Mouse (Mus musculus): ENCODE measurements around the gene Tldc1.

The Tldc1 gene

DNA sequence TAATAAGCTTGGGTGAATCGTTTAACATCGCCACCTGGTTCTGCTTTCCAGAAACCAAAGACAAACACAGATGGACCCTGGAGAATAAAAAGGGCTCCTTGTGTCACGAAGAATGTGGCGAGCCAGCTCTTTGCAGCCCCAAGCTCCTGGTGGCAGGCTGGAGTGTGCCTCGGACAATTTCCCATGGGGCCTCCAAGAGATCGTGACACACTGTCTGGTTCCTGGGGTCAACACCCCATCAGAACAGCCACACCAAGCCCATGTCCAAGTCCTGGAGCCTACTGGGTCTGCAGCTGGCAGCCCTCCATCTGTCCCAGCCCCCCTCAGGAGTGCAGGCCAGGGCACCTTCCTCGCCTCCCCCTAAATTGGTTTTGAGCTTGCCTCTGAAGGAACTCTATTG lies 451 bp downstream of the Tldc1 start:
- no peak for DNase-seq (ENCODE audit: extremely low spot score, low spot score)

GRCm38 (mm10) chr8:119776668-119777245 lies 1.5 kb downstream of the Tldc1 start:
- DNase-seq (ENCODE audit: extremely low spot score, low spot score), result no peak

DNA sequence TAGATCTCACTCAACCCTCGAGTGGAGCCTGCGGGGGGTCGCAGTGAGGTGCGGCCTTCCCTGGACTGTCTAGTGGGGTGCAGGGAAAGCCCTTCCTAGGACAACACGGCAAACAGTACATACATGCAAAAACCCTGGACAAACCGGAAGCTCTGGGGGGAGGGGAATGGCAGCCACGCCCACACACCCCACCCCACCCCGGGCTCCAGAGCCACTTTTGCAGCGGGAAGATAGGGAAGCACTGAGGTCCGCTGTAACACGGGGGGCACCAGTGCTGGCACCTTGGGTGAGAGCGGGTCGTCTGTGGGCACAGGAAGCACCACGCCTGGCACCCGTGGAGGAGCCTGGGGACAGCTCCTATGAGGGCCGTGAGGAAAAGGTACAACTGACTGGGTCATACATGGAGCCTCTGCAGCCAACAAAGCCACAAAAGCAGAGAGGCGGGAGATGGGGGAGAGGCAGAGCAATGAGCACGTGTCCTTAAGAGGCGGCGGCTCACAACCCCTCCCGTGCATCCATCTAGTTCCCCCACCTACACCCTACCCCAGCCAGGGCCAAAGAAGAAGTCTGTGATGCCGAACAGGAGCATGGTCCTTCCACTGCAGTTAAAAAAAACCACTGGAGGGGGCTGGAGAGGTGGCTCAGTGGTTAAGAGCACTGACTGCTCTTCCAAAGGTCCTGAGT lies 12.3 kb downstream of the Tldc1 start:
- DNase-seq (ENCODE audit: extremely low spot score, low spot score), result no peak

GRCm38 (mm10) chr8:119765311-119765710 lies 12.9 kb downstream of the Tldc1 start:
- DNase-seq (ENCODE audit: extremely low spot score, low spot score), result no peak

GRCm38 (mm10) chr8:119762226-119763220 lies 15.7 kb downstream of the Tldc1 start:
- no peak for DNase-seq (ENCODE audit: extremely low spot score, low spot score)

DNA sequence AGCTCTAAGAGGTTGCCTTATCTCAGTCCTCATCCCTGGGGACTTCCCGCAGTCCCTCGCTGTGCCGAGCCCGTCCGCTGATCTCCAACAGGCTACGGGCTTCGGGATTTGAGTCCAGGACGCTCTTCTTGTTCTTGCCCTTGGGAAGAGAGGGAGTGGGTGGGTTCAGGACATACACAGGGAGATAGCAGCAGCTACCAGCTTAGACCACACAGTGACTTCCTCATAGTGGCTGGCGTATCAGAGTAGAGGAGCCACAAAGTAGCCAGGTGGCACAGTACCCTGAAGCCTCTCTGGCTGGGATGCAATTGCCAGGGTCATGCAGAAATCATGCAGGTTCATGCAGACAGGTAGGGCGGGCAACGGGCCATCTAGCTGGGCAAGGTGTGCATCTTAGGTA lies 16.5 kb downstream of the Tldc1 start:
- no peak for DNase-seq (ENCODE audit: extremely low spot score, low spot score)

GRCm38 (mm10) chr8:119756538-119756937 lies 21.7 kb downstream of the Tldc1 start:
- no peak for DNase-seq (ENCODE audit: extremely low spot score, low spot score)

DNA sequence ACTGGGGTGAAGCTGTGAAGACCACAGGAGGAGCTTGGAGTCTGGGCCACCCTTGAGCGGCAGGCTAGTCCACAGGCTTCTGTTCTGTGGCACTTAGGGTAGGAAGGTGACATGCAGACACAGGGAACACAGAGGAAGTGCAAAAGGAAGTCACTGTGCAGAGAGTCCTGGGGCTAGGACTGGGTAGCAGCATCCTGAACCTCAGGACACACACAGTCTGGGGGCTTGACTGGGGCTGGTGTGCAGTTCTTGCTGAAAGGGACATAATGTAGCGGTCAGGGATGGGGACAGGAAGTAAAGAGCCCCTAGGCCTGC lies 22.1 kb downstream of the Tldc1 start:
- DNase-seq (ENCODE audit: extremely low spot score, low spot score), result no peak

DNA sequence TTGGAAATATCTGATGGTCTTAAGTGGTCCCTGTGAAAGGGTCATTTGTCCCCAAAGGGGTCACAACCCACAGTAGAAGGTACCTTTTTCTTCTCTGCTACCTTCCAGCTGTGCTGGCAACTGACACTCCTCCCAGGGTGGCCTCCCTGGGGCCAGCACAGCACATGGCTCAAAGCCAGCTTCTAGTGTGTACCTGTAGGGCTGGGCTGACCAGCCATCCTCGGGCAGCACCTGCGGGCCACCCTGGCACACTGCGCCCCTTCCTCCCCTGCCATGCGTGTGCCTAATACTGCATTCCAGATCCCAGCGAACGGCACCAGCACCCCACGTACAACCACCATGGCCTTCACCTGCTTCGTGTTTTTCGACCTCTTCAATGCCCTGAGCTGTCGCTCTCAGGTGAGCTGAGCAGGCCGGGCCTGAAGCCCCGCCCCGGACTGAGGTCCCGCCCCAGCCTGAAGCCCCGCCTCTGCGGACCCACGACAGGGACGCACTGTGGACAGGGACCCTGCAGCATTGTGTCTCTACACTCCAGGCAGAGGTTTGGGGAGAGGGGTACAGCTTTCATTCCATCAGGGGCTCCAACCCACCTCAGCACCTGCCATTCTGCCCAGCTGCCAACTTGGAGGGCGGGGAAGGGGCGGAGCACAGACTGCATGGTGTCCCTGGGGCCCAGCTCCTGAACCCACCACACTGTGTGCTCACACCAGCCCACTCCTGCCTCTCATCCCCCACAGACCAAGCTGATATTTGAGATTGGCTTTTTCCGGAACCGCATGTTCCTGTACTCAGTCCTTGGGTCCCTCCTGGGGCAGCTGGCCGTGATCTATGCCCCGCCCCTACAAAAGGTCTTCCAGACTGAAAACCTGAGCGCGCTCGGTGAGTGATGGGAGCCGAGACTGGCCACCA lies 22.7 kb downstream of the Tldc1 start:
- no peak for DNase-seq (ENCODE audit: extremely low spot score, low spot score)

DNA sequence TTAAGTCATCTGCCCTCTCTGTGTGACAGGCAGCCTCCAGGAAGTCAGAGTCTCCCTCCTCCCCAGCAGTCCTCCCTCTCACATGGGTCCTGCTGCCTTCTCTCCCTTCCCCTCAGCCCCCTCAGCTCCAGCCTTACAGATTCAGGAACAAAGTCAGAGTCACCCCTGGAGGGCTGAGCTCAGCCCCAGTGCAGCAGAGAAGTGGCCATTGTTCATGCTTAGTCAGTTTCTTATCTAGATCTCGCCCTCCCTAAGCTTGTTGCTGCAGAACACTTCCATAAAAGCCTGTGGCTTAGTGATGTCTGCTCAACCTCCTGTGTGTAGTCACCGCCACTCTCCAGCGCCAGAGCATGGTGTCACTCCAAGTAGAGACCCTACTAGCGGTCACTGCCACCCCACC lies 33.6 kb downstream of the Tldc1 start:
- DNase-seq (ENCODE audit: extremely low spot score, low spot score), result no peak

- DNase-seq (ENCODE audit: extremely low spot score, low spot score), result peak; percentile 62
Measured at GRCm38 (mm10) chr8:119743291-119744026, 34.8 kb downstream of the Tldc1 start.

GRCm38 (mm10) chr8:119742409-119742808 lies 35.8 kb downstream of the Tldc1 start:
- DNase-seq (ENCODE audit: extremely low spot score, low spot score), result no peak

DNA sequence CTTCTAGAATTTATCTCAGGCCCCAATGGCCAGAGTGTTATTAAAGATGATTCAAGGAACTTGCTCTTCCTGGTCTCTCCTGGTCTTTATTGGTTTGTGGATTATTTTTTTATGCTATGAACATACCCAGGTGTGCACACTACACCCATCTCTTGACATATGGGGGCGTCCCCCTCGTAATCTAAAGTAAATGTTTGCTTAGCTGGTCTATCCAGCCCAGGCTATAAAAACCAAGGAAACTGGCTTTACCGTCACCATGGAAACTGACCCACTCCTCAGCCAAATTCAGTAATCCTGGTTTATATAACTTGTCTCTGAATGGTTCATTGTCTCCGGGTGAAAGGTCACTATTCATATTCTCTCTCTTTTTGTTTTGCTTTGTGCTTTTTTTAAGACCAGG lies 37.6 kb downstream of the Tldc1 start:
- DNase-seq (ENCODE audit: extremely low spot score, low spot score), result no peak

GRCm38 (mm10) chr8:119738129-119738907 lies 39.9 kb downstream of the Tldc1 start:
- DNase-seq (ENCODE audit: extremely low spot score, low spot score), result no peak

DNA sequence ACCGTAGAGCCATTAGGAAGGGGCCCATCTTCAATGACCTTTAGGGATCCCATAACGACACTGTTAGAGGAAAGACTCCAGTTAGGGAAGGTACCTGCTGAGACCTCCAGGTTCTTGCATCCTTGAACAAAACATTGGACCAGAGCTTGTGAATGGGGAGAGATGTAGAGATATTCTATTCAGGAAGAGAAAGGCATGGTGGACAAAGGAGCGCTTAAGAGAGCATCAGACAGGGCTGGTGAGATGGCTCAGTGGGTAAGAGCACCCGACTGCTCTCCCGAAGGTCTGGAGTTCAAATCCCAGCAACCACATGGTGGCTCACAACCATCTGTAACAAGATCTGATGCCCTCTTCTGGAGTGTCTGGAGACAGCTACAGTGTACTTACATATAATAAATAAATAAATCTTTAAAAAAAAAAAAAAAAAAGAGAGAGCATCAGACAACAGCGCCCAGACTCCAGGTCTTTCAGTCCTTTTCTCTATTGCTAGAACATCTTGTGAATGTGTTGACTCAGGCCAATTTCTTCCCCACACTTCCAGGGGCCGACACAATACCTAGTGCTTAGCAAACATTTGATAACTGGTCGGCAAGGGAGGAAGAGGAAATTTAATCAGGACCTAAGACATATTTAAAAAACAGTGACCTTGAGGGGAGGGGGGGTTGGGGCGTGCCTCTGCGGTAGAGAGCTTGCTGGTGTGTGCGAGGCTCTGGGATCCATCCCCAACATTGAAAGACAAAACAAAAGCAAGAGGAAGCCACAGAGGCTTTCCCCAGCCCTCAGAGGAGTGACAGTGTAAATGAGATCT lies 40.9 kb downstream of the Tldc1 start:
- no peak for DNase-seq (ENCODE audit: extremely low spot score, low spot score)

- no peak for DNase-seq (ENCODE audit: extremely low spot score, low spot score)
Measured at GRCm38 (mm10) chr8:119736348-119736917, 41.8 kb downstream of the Tldc1 start.

GRCm38 (mm10) chr8:119732072-119732471 lies 46.1 kb downstream of the Tldc1 start:
- no peak for DNase-seq (ENCODE audit: extremely low spot score, low spot score)

DNA sequence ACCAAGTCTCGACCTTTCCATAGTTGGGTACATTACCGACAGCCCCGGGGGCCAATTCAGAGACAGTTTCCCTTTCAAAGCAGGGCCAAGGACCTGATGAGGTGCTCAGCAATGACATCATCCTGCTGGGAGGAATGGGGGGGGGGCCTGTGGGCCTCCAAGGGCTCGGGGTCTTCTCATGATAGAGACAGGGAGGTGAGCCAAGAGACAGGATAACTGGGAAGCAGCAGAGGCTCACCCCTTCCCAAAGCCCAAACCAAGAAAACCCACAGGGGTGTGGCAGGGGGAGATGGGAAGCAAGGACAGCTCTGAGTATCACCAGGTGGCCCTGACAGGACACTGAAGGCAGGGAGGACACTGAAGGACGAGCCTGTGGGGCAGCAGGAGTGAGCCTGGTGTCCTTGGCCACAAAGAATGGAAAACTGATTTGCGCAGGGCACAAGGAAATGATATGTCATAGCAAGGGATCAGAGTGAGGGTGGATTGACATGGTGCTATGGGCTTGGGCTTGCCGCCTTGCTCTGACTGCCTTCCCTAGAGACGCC lies 49.8 kb downstream of the Tldc1 start:
- no peak for DNase-seq (ENCODE audit: extremely low spot score, low spot score)

All from neural tube, embryonic 10.5 days (tissue).